Mouse (Mus musculus): ENCODE results near the gene Hibch. TPM values are rescaled to one million over a fixed set of nuclear protein-coding genes. Genes with fewer than 3 reads are reported as not detected.
A peak's percentile ranks its signal among the peaks of the same experiment; 100 is the strongest.

Hibch gene
- polyA plus RNA-seq, 1 experiment, result 8.1 TPM

DNA sequence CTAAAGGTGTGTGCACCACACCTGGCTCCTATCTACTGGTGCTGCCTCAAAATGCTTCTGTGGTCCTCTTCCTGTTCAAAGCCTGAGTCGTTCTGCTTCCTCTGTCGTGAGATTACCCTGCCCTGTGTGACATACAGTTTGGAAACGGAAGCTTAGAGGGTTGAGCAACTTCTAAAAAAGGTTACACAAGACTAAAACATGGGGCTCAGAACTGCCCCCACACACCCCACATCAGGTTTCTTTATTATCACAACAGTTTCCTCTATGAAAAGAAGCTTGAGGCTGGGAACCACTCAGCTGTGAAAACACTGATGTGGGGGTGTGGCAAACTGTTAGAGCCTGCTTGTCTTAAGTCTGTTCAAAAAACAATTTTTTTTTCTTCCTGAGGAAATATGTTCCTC lies 44.4 kb upstream of the Hibch start:
- TF ChIP-seq CEBPB (IDR thresholded peaks at IDR 0.05; ENCODE audit: insufficient read depth, poor library complexity, severe bottlenecking), result 0 out of 2 replicates have a peak, but pooled peaks have one; percentile 6
- no peak for TF ChIP-seq TCF12 (IDR thresholded peaks at IDR 0.05; ENCODE audit: insufficient read depth, poor library complexity, severe bottlenecking)
- Histone ChIP-seq H3K79me2 (ENCODE audit: control insufficient read depth, insufficient read depth) (no peaks in the 10 kb centered on the region), H3K4me3 (no peak overlapping the region), H3K27me3 (ENCODE audit: control insufficient read depth, insufficient read depth, insufficient read length) (no peaks in the 10 kb centered on the region), H3ac (ENCODE audit: control insufficient read depth, insufficient read length) (no peak overlapping the region), H3K36me3 (ENCODE audit: control insufficient read depth, insufficient read depth) (no peaks in the 10 kb centered on the region), H3K4me2 (ENCODE audit: low read depth) (no peak overlapping the region)

DNA sequence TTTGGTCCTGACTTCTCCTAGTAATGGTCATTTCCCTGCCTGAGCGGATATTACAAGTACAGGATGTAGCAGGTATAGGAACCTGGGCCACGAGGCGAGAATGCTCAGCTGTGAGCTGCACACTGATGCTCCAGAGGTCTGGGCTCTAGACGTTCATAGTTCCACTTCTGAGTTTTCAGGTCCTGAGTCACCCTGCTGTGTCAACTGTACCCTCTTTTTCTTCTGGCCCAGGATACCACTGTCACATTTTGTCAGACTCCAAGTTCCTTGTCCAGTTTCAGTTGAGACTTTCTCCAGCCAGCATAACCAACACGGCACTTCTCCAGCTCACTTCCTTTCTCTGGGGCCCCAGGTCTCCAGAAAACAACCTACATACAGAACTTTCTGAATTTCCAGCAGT lies 43.1 kb upstream of the Hibch start:
- Histone ChIP-seq H3K4me2 (ENCODE audit: low read depth) (no peak overlapping the region), H3K27me3 (ENCODE audit: control insufficient read depth, insufficient read depth, insufficient read length) (no peaks in the 10 kb centered on the region), H3ac (ENCODE audit: control insufficient read depth, insufficient read length) (no peak overlapping the region), H3K4me3 (no peak overlapping the region), H3K79me2 (ENCODE audit: control insufficient read depth, insufficient read depth) (no peaks in the 10 kb centered on the region), H3K36me3 (ENCODE audit: control insufficient read depth, insufficient read depth) (no peaks in the 10 kb centered on the region)
- TF ChIP-seq POLR2AphosphoS2 (IDR thresholded peaks at IDR 0.05; ENCODE audit: insufficient read length, low read depth), result no peak
- TF ChIP-seq SRF (IDR thresholded peaks at IDR 0.05; ENCODE audit: control insufficient read depth, insufficient read length, low read depth), result no peak
- TF ChIP-seq CEBPB (IDR thresholded peaks at IDR 0.05; ENCODE audit: insufficient read depth, poor library complexity, severe bottlenecking), result no peak

DNA sequence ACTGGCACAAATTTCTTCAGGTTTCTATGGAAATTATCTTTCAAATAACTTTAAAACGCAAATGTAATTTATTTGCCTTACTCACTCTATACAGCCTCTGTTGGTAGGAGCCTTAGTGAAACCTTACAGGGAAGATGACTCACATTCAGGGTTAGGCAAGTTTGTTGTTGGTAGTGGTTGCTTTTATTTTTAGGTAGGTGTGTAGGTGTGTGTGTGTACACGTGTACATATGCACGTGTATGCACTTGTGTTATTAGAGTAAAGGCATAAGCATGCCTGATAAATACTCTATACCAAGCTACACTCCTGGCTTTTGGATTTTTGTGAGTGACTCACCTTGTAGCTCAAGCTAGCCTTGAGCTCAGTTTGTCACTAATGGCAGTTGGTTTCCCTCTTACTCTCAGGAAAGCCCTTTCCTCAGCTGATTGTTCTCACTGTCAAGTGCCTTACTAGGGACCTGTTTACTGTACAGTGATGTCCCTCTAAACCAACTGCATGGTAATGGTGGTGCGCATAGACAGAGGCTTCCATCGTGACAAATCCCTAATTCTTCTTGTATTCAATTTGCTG lies 42.2 kb upstream of the Hibch start:
- TF ChIP-seq SRF (IDR thresholded peaks at IDR 0.05; ENCODE audit: control insufficient read depth, insufficient read length, low read depth), result no peak
- no peak for TF ChIP-seq TCF12 (IDR thresholded peaks at IDR 0.05; ENCODE audit: insufficient read depth, poor library complexity, severe bottlenecking)
- no peak for TF ChIP-seq POLR2A (IDR thresholded peaks at IDR 0.05; ENCODE audit: insufficient read length, low read depth)
- TF ChIP-seq REST (IDR thresholded peaks at IDR 0.05; ENCODE audit: insufficient read depth, insufficient read length), result no peak
- no peak for TF ChIP-seq CEBPB (IDR thresholded peaks at IDR 0.05; ENCODE audit: insufficient read depth, poor library complexity, severe bottlenecking)
- no peak for TF ChIP-seq POLR2AphosphoS2 (IDR thresholded peaks at IDR 0.05; ENCODE audit: insufficient read length, low read depth)
- no peak for TF ChIP-seq E2F4 (IDR thresholded peaks at IDR 0.05; ENCODE audit: insufficient read depth)
- no peak for TF ChIP-seq USF1 (IDR thresholded peaks at IDR 0.05; ENCODE audit: low read depth)
- no peak for TF ChIP-seq MYOD1 (IDR thresholded peaks at IDR 0.05; ENCODE audit: control insufficient read depth in 1 of 3, insufficient read length in 2 of 3, low read depth in 2 of 3)
- no peak for TF ChIP-seq TCF3 (IDR thresholded peaks at IDR 0.05; ENCODE audit: insufficient read length, low read depth)
- no peak for TF ChIP-seq MAX (IDR thresholded peaks at IDR 0.05; ENCODE audit: low read depth)
- TF ChIP-seq MYOG (IDR thresholded peaks at IDR 0.05; ENCODE audit: control insufficient read depth in 1 of 3, insufficient read depth in 1 of 3, insufficient read length in 2 of 3, low read depth in 2 of 3), result no peak
- no peak overlapping the region for H3K4me3 ChIP-seq
- H3ac ChIP-seq (ENCODE audit: control insufficient read depth, insufficient read length), result no peak overlapping the region
- no peaks in the 10 kb centered on the region for H3K79me2 ChIP-seq (ENCODE audit: control insufficient read depth, insufficient read depth)
- H3K27me3 ChIP-seq (ENCODE audit: control insufficient read depth, insufficient read depth, insufficient read length), result no peaks in the 10 kb centered on the region
- H3K36me3 ChIP-seq (ENCODE audit: control insufficient read depth, insufficient read depth), result no peaks in the 10 kb centered on the region
- no peak overlapping the region for H3K4me2 ChIP-seq (ENCODE audit: low read depth)

- H3K27me3 ChIP-seq (ENCODE audit: control insufficient read depth, insufficient read depth, insufficient read length), result no peaks in the 10 kb centered on the region
- no peak overlapping the region for H3K4me2 ChIP-seq (ENCODE audit: low read depth)
- H3K79me2 ChIP-seq (ENCODE audit: control insufficient read depth, insufficient read depth), result no peaks in the 10 kb centered on the region
- no peak for TF ChIP-seq MYOG (IDR thresholded peaks at IDR 0.05; ENCODE audit: control insufficient read depth in 1 of 3, insufficient read depth in 1 of 3, insufficient read length in 2 of 3, low read depth in 2 of 3)
- no peak for TF ChIP-seq MAX (IDR thresholded peaks at IDR 0.05; ENCODE audit: low read depth)
- TF ChIP-seq SRF (IDR thresholded peaks at IDR 0.05; ENCODE audit: control insufficient read depth, insufficient read length, low read depth), result no peak
- H3K36me3 ChIP-seq (ENCODE audit: control insufficient read depth, insufficient read depth), result no peaks in the 10 kb centered on the region
- H3ac ChIP-seq (ENCODE audit: control insufficient read depth, insufficient read length), result no peak overlapping the region
- no peak overlapping the region for H3K4me3 ChIP-seq
Observed at GRCm38 (mm10) chr1:52805041-52805440, 39.7 kb upstream of the Hibch start.

DNA sequence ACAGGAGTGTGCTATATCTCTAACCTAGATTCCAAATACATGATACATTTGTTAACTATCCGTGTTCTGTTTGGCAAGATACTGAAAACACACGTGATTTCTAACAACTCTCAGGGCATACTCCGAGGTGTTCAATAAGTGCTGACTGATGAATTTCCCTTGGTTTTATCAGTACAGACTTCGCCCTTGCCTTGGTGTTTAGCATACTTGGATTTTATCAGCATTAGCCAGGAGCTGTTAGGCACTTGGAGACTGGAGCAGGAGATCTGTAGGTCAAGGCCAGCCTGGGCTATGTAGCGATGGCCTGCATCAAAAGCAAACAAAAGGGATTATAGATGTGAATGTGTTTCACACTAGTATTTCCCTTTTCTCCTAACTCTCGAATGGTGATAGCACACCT lies 36.3 kb upstream of the Hibch start:
- Histone ChIP-seq H3ac (ENCODE audit: control insufficient read depth, insufficient read length) (no peak overlapping the region), H3K79me2 (ENCODE audit: control insufficient read depth, insufficient read depth) (no peaks in the 10 kb centered on the region), H3K36me3 (ENCODE audit: control insufficient read depth, insufficient read depth) (no peaks in the 10 kb centered on the region), H3K4me2 (ENCODE audit: low read depth) (no peak overlapping the region), H3K27me3 (ENCODE audit: control insufficient read depth, insufficient read depth, insufficient read length) (no peaks in the 10 kb centered on the region), H3K4me3 (no peak overlapping the region)
- TF ChIP-seq POLR2AphosphoS2 (IDR thresholded peaks at IDR 0.05; ENCODE audit: insufficient read length, low read depth) (no peak), CEBPB (IDR thresholded peaks at IDR 0.05; ENCODE audit: insufficient read depth, poor library complexity, severe bottlenecking) (no peak), USF1 (IDR thresholded peaks at IDR 0.05; ENCODE audit: low read depth) (no peak), TCF12 (IDR thresholded peaks at IDR 0.05; ENCODE audit: insufficient read depth, poor library complexity, severe bottlenecking) (no peak), REST (IDR thresholded peaks at IDR 0.05; ENCODE audit: insufficient read depth, insufficient read length) (no peak)

Data from myocyte (in vitro differentiated cells).